Mouse (Mus musculus): ENCODE data around the gene Olfr323. TPM values are rescaled to one million over a fixed set of nuclear protein-coding genes. Genes with fewer than 3 reads are reported as not detected.

Gene Olfr323
- polyA plus RNA-seq, 1 experiment, result not detected

DNA sequence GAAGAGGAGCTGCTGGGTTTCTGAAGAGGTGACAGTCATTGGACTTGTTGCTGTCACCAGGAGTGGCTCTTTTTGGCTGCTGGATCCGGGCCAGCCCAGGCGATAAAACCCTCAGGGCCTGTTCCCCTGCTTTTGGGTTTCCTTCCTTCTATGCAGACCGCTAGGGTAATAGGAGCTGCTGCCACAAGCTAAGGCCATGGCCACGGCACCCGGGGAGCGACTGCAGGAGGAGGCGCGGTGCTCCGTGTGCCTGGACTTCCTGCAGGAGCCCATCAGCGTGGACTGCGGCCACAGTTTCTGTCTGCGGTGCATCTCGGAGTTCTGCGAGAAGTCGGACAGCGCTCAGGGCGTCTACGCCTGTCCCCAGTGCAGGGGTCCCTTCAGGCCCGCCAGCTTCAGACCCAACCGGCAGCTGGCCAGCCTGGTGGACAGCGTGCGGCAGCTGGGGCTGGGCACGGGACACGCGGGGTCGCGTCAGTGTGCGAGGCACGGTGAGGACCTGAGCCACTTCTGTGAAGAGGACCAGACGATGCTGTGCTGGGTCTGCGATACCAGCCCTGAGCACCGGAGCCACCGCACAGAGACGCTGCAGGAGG lies 10.1 kb upstream of the Olfr323 start, which contains the start of gene Trim58:
Gene Trim58, plus strand, starts transcription at position 194 of the 596 bp plus-strand sequence.
- TF ChIP-seq POLR2A (IDR thresholded peaks at IDR 0.05; ENCODE audit: borderline replicate concordance, control insufficient read depth, low read depth, low read length) (peak; percentile 78; the same call in 1 of the 2 replicates), CTCF (IDR thresholded peaks at IDR 0.05; ENCODE audit: control insufficient read depth, insufficient read depth, low read length) (no peak)
- WGBS, result 2% methylated on average over 34 of the region's 34 CpGs
- H3K27ac ChIP-seq (ENCODE audit: control insufficient read depth, insufficient read depth, low read depth, low read length, poor library complexity), result peak within 1 kb of the TSS; percentile 97

DNA sequence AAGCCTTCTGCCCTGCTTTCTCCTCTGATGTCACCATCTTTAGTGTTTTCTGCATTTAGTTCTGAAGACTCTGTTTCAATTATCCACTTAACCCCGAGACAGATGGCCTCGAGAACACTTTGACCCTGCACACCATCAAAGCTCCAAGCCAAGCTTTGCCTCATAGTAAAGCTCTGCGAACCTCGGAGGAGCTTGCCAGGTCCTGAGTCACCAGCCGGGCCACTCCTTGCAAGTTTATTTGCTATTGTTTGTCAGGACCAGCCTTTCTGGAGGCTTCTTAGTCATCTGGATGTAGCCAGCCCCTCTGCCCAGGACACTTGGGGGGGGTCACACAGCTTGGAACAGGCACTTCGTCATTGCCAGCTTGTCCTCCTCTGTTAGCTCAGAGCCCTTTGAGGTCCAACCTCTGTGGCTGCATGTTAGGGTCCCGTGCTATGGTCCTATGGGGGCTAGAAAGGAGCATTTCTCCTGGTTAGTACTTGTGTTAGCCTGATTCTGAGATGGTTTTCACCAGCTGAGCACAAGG lies 7.9 kb upstream of the Olfr323 start:
- H3K27ac ChIP-seq (ENCODE audit: control insufficient read depth, insufficient read depth, low read depth, low read length, poor library complexity), result no peak overlapping the region
- no peak overlapping the region for H3K4me3 ChIP-seq (replicated peaks; ENCODE audit: control insufficient read depth, low read depth, low read length)
- WGBS, result 81% methylated on average over 7 of the region's 7 CpGs
- no peaks in the 10 kb centered on the region; the same call in 1 of the 2 replicates for H3K4me1 ChIP-seq (ENCODE audit: control insufficient read depth, insufficient read depth, low read length)
- TF ChIP-seq POLR2A (IDR thresholded peaks at IDR 0.05; ENCODE audit: borderline replicate concordance, control insufficient read depth, low read depth, low read length), result no peak

More for the DNA sequence above, 10.1 kb upstream of the Olfr323 start, which contains the start of gene Trim58:
- Histone ChIP-seq H3K4me3 (replicated peaks; ENCODE audit: control insufficient read depth, low read depth, low read length) (peak within 1 kb of the TSS; percentile 82), H3K4me1 (ENCODE audit: control insufficient read depth, insufficient read depth, low read length) (no peaks in the 10 kb centered on the region; the same call in 1 of the 2 replicates)

DNA sequence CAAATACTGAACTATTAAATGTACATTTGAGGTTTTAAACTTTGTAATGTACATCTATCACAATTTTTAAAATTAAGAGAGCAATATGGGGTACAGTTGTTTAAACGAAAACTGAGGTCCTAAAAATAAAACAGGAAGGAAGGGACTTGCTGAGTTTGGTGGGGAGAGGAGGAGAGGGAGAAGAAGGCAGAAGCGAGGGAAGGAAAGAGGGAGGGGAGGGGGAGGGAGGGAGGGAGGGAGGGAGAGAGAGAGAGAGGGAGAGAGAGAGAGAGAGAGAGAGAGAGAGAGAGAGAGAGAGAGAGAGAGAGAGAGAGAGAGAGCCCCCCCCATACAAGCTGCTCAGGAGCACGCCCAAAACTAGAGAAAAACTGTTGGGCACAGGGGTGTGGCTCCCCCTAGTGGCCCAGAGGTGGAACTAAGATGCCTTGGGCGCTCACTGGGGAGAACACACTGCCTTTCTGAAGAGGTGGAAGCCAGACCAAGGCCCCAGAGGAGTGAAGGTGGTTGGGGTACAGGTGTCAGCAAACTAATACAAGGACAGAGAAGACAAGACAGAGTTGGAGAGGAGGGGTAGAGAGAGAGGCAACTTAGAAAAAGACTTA lies 6.2 kb upstream of the Olfr323 start:
- H3K27ac ChIP-seq (ENCODE audit: control insufficient read depth, insufficient read depth, low read depth, low read length, poor library complexity), result no peak overlapping the region
- TF ChIP-seq POLR2A (IDR thresholded peaks at IDR 0.05; ENCODE audit: borderline replicate concordance, control insufficient read depth, low read depth, low read length), result no peak
- TF ChIP-seq CTCF (IDR thresholded peaks at IDR 0.05; ENCODE audit: control insufficient read depth, insufficient read depth, low read length), result peak; percentile 89
- no peaks in the 10 kb centered on the region; the same call in 1 of the 2 replicates for H3K4me1 ChIP-seq (ENCODE audit: control insufficient read depth, insufficient read depth, low read length)
- H3K4me3 ChIP-seq (replicated peaks; ENCODE audit: control insufficient read depth, low read depth, low read length), result no peak overlapping the region
- 2% methylated on average over 4 of the region's 4 CpGs for WGBS

DNA sequence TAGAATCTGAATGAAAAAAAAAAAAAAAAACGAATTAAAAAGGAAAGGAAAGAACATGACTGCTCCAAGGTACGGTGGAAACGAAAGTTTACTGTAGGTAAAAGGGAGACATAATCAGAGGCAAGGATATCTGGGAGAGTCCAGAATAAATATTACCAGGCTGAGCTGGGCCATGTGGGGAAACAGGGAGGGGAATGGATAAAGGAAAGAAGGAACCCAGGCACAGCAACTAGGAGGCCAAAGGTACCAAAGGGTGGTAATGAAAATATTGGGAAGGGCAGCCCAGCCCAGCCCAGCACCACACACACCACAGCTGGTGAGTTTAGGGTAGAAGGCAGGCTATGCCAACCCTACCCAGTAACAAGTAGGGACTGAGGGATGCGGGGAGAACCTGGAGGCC lies 4.6 kb upstream of the Olfr323 start:
- 56% methylated on average over 4 of the region's 4 CpGs for WGBS
- H3K27ac ChIP-seq (ENCODE audit: control insufficient read depth, insufficient read depth, low read depth, low read length, poor library complexity), result no peak overlapping the region
- no peak overlapping the region for H3K4me3 ChIP-seq (replicated peaks; ENCODE audit: control insufficient read depth, low read depth, low read length)
- TF ChIP-seq CTCF (IDR thresholded peaks at IDR 0.05; ENCODE audit: control insufficient read depth, insufficient read depth, low read length), result no peak
- no peaks in the 10 kb centered on the region; the same call in 1 of the 2 replicates for H3K4me1 ChIP-seq (ENCODE audit: control insufficient read depth, insufficient read depth, low read length)

DNA sequence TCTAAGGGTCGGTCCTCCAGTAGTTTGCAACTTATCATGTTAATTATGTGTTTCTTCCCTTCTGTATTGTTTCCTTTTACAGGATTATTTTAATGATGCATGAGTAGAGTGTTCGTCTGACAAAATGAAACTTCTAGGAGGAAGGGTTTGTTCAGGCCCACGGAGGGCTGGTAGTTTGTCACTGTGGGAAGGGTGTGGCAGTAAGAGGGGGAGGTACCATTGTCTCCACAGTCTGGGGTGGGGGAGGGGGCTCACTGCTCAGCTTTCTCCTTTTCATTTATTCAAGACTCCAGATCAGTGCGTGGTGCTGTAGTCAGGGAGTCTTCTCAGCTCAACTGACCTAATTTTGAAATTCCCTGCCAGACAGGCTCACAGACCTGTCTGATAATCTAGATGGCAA lies 4.2 kb downstream of the Olfr323 start:
- TF ChIP-seq POLR2A (IDR thresholded peaks at IDR 0.05; ENCODE audit: borderline replicate concordance, control insufficient read depth, low read depth, low read length), result no peak
- no peak for TF ChIP-seq CTCF (IDR thresholded peaks at IDR 0.05; ENCODE audit: control insufficient read depth, insufficient read depth, low read length)
- H3K27ac ChIP-seq (ENCODE audit: control insufficient read depth, insufficient read depth, low read depth, low read length, poor library complexity), result no peak overlapping the region
- 35% methylated on average over 4 of the region's 4 CpGs for WGBS

DNA sequence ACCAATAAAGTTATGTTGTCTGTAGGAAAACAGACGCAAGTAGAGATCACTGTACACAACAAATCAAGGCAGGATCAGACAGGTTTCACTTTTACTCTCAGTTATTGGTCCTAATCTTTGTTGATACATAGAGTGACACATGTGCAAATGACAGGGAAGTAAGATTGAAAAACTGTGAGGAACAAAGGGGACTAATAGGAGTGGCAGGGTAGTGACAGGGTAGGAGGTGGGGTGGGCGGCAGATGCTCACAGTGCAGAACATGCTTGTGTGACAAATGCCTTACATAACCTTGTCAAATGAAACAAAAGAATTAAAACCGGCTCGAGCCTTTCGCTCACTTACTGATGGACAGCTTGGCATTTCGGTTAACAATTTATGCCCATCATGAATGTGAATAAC lies 11.5 kb downstream of the Olfr323 start:
- WGBS, result 79% methylated on average over 6 of the region's 6 CpGs
- no peaks in the 10 kb centered on the region for H3K4me1 ChIP-seq (ENCODE audit: control insufficient read depth, insufficient read depth, low read length)
- H3K27ac ChIP-seq (ENCODE audit: control insufficient read depth, insufficient read depth, low read depth, low read length, poor library complexity), result no peak overlapping the region
- H3K4me3 ChIP-seq (replicated peaks; ENCODE audit: control insufficient read depth, low read depth, low read length), result no peak overlapping the region
- TF ChIP-seq POLR2A (IDR thresholded peaks at IDR 0.05; ENCODE audit: borderline replicate concordance, control insufficient read depth, low read depth, low read length) (no peak), CTCF (IDR thresholded peaks at IDR 0.05; ENCODE audit: control insufficient read depth, insufficient read depth, low read length) (no peak)

More for the DNA sequence above, 4.2 kb downstream of the Olfr323 start:
- Histone ChIP-seq H3K4me1 (ENCODE audit: control insufficient read depth, insufficient read depth, low read length) (no peaks in the 10 kb centered on the region; the same call in 1 of the 2 replicates), H3K4me3 (replicated peaks; ENCODE audit: control insufficient read depth, low read depth, low read length) (no peak overlapping the region)

DNA sequence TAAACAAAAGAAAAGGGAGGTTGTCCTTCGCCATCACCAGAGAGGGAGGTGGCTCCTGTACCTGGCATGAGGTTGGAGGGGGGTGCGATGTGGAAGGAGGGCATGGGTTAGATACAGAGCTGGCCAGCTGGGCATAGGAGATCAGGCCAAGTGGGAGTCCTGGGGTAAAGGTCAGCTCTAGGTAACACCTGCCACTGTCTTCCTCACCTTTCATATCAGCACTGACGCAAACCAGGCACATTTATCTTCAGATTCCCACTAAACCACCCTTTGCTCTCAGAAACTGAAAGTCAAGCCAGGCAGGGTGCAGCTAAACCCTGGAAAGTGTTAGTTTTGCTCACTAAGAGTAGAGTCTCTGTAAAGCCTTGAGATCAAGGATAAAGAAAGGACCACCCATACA lies 11.9 kb downstream of the Olfr323 start:
- Histone ChIP-seq H3K4me3 (replicated peaks; ENCODE audit: control insufficient read depth, low read depth, low read length) (no peak overlapping the region), H3K4me1 (ENCODE audit: control insufficient read depth, insufficient read depth, low read length) (no peaks in the 10 kb centered on the region), H3K27ac (ENCODE audit: control insufficient read depth, insufficient read depth, low read depth, low read length, poor library complexity) (no peak overlapping the region)
- 76% methylated on average over 3 of the region's 3 CpGs for WGBS
- TF ChIP-seq POLR2A (IDR thresholded peaks at IDR 0.05; ENCODE audit: borderline replicate concordance, control insufficient read depth, low read depth, low read length), result no peak
- TF ChIP-seq CTCF (IDR thresholded peaks at IDR 0.05; ENCODE audit: control insufficient read depth, insufficient read depth, low read length), result no peak

DNA sequence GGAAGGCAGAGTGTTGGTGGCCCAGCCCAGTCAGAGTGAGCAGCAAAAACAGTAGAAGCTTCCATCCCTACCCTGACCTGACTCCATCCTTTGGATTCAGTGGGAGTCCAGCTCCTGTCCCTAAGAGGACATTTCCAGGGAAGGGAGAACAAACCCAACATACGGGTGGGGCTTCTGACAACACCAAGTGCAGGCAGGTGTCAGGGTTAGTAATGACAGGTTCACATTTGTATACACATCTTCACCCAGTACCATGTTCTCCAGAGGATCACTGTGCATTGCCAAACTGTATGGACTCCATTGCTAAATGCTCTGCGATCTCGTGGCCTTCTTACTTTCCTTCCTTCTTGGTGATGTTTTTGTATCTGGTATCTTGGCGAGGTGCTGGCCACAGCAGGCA lies 14.3 kb downstream of the Olfr323 start, which contains the start of gene 2210407C18Rik:
Gene 2210407C18Rik, minus strand, starts transcription at position 101 of the 400 bp plus-strand sequence.
- WGBS, result 75% methylated on average over 4 of the region's 4 CpGs
- H3K4me3 ChIP-seq (replicated peaks; ENCODE audit: control insufficient read depth, low read depth, low read length), result no peak within 1 kb of the TSS

More for the DNA sequence above, 14.3 kb downstream of the Olfr323 start, which contains the start of gene 2210407C18Rik:
- Histone ChIP-seq H3K4me1 (ENCODE audit: control insufficient read depth, insufficient read depth, low read length) (no peaks in the 10 kb centered on the region), H3K27ac (ENCODE audit: control insufficient read depth, insufficient read depth, low read depth, low read length, poor library complexity) (no peak within 1 kb of the TSS)
- no peak for TF ChIP-seq CTCF (IDR thresholded peaks at IDR 0.05; ENCODE audit: control insufficient read depth, insufficient read depth, low read length)
- no peak for TF ChIP-seq POLR2A (IDR thresholded peaks at IDR 0.05; ENCODE audit: borderline replicate concordance, control insufficient read depth, low read depth, low read length)

All from bone marrow, adult 2 months (tissue).